Mouse (Mus musculus) embryonic fibroblast, embryonic 13.5 days (primary cell): ENCODE measurements at regions not wholly inside any gene's neighbourhood (a gene's known extent, or its start where the extent isn't known, plus 50 kb on each side); places are given as distances from the start of the nearest gene placed in this dataset.

ENCODE experiments used
- CTCF ChIP-seq: IDR thresholded peaks from 2 replicates; pipeline ENCODE4 v1.5.1; 2011; ENCODE audit warnings: mild to moderate bottlenecking, control low read depth, low read length, moderate library complexity, borderline replicate concordance; ENCODE audit not compliant: insufficient read depth
- POLR2A ChIP-seq: IDR thresholded peaks from 2 replicates; pipeline ENCODE4 v1.6.1; 2011; ENCODE audit warnings: low read depth, mild to moderate bottlenecking, control low read depth, low read length, moderate library complexity

DNA sequence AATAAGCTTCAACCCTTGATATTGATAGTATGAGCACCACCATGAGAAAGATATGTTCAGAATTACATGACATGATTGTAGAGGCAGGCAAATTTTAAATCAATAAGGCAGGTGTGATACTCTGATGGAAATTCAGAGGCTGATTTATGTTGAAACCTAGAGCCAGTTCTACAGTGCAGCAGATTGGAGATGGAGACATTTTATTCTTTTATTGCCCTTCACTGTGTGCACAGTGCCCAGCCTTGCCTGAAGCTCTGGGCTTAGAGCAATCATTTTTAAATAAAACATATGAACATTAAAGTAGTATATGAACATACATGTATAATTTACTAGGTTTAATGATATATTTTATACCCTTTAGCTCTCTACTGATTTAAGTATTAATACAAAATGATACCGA is 352.5 kb upstream of the Slc10a2 start:
- TF ChIP-seq CTCF (no peak), POLR2A (no peak)
